Mouse (Mus musculus): ENCODE results near the gene Nrip1. TPM values are rescaled to one million over a fixed set of nuclear protein-coding genes. Genes with fewer than 3 reads are reported as not detected.

Gene Nrip1
- polyA plus RNA-seq, 1 experiment from 2014 or later: 56.8 TPM

GRCm38 (mm10) chr16:76369236-76369635 lies 4.4 kb downstream of the Nrip1 start:
- Histone ChIP-seq H3K27me3 (ENCODE audit: control insufficient read depth, insufficient read depth, low read length) (no peaks in the 10 kb centered on the region), H3K4me3 (ENCODE audit: low read length) (no peak overlapping the region), H3K4me1 (ENCODE audit: control insufficient read depth, insufficient read depth, low read length) (peaks cover 35% of the 10 kb centered on the region; the same call in 1 of the 2 replicates), H3K27ac (ENCODE audit: low read depth, low read length) (no peak overlapping the region), H3K9me3 (ENCODE audit: control insufficient read depth, low read length) (no peaks in the 10 kb centered on the region), H3K4me2 (replicated peaks; ENCODE audit: low read depth, low read length) (no peak overlapping the region), H3K9ac (ENCODE audit: low read depth, low read length) (no peak overlapping the region), H3K36me3 (ENCODE audit: control insufficient read depth, insufficient read depth, low read length) (no peaks in the 10 kb centered on the region)
- 49% methylated on average over 9 of the region's 9 CpGs for WGBS
- ATAC-seq (ENCODE audit: low FRiP score, low TSS enrichment): no peak

- Histone ChIP-seq H3K27ac (ENCODE audit: low read depth, low read length) (no peak overlapping the region), H3K36me3 (ENCODE audit: control insufficient read depth, insufficient read depth, low read length) (no peaks in the 10 kb centered on the region), H3K4me3 (ENCODE audit: low read length) (no peak overlapping the region), H3K9me3 (ENCODE audit: control insufficient read depth, low read length) (no peaks in the 10 kb centered on the region), H3K4me2 (replicated peaks; ENCODE audit: low read depth, low read length) (no peak overlapping the region), H3K4me1 (ENCODE audit: control insufficient read depth, insufficient read depth, low read length) (peaks cover 41% of the 10 kb centered on the region; the same call in 1 of the 2 replicates), H3K9ac (ENCODE audit: low read depth, low read length) (no peak overlapping the region), H3K27me3 (ENCODE audit: control insufficient read depth, insufficient read depth, low read length) (no peaks in the 10 kb centered on the region)
- ATAC-seq (ENCODE audit: low FRiP score, low TSS enrichment): no peak
- 81% methylated on average over 12 of the region's 12 CpGs for WGBS
Observed at GRCm38 (mm10) chr16:76367261-76367908, 6.2 kb downstream of the Nrip1 start.

- no peak overlapping the region for H3K4me3 ChIP-seq (ENCODE audit: low read length)
- no peak for ATAC-seq (ENCODE audit: low FRiP score, low TSS enrichment)
- no peaks in the 10 kb centered on the region for H3K36me3 ChIP-seq (ENCODE audit: control insufficient read depth, insufficient read depth, low read length)
- no peak overlapping the region for H3K27ac ChIP-seq (ENCODE audit: low read depth, low read length)
- peaks cover 37% of the 10 kb centered on the region; the same call in 1 of the 2 replicates for H3K4me1 ChIP-seq (ENCODE audit: control insufficient read depth, insufficient read depth, low read length)
- 65% methylated on average over 17 of the region's 17 CpGs for WGBS
- no peak overlapping the region for H3K4me2 ChIP-seq (replicated peaks; ENCODE audit: low read depth, low read length)
- H3K27me3 ChIP-seq (ENCODE audit: control insufficient read depth, insufficient read depth, low read length): no peaks in the 10 kb centered on the region
- no peak overlapping the region for H3K9ac ChIP-seq (ENCODE audit: low read depth, low read length)
- no peaks in the 10 kb centered on the region for H3K9me3 ChIP-seq (ENCODE audit: control insufficient read depth, low read length)
Observed at GRCm38 (mm10) chr16:76365790-76366406, 7.7 kb downstream of the Nrip1 start.

- Histone ChIP-seq H3K9ac (ENCODE audit: low read depth, low read length) (no peak overlapping the region), H3K27ac (ENCODE audit: low read depth, low read length) (no peak overlapping the region), H3K27me3 (ENCODE audit: control insufficient read depth, insufficient read depth, low read length) (no peaks in the 10 kb centered on the region), H3K9me3 (ENCODE audit: control insufficient read depth, low read length) (no peaks in the 10 kb centered on the region), H3K4me2 (replicated peaks; ENCODE audit: low read depth, low read length) (no peak overlapping the region), H3K4me1 (ENCODE audit: control insufficient read depth, insufficient read depth, low read length) (peaks cover 34% of the 10 kb centered on the region; the same call in 1 of the 2 replicates), H3K4me3 (ENCODE audit: low read length) (no peak overlapping the region), H3K36me3 (ENCODE audit: control insufficient read depth, insufficient read depth, low read length) (no peaks in the 10 kb centered on the region)
- ATAC-seq (ENCODE audit: low FRiP score, low TSS enrichment): no peak
- WGBS: 34% methylated on average over 10 of the region's 10 CpGs
Observed at GRCm38 (mm10) chr16:76365237-76365636, 8.4 kb downstream of the Nrip1 start.

- Histone ChIP-seq H3K4me1 (ENCODE audit: control insufficient read depth, insufficient read depth, low read length) (peaks cover 23% of the 10 kb centered on the region), H3K4me3 (ENCODE audit: low read length) (no peak overlapping the region), H3K9ac (ENCODE audit: low read depth, low read length) (no peak overlapping the region), H3K27ac (ENCODE audit: low read depth, low read length) (no peak overlapping the region), H3K4me2 (replicated peaks; ENCODE audit: low read depth, low read length) (no peak overlapping the region), H3K27me3 (ENCODE audit: control insufficient read depth, insufficient read depth, low read length) (no peaks in the 10 kb centered on the region), H3K9me3 (ENCODE audit: control insufficient read depth, low read length) (no peaks in the 10 kb centered on the region), H3K36me3 (ENCODE audit: control insufficient read depth, insufficient read depth, low read length) (no peaks in the 10 kb centered on the region)
- no peak for ATAC-seq (ENCODE audit: low FRiP score, low TSS enrichment)
- WGBS: 93% methylated on average over 3 of the region's 3 CpGs
Observed at GRCm38 (mm10) chr16:76363641-76364040, 10.0 kb downstream of the Nrip1 start.

GRCm38 (mm10) chr16:76362982-76363381 lies 10.6 kb downstream of the Nrip1 start:
- Histone ChIP-seq H3K27ac (ENCODE audit: low read depth, low read length) (no peak overlapping the region), H3K27me3 (ENCODE audit: control insufficient read depth, insufficient read depth, low read length) (no peaks in the 10 kb centered on the region), H3K9ac (ENCODE audit: low read depth, low read length) (no peak overlapping the region), H3K36me3 (ENCODE audit: control insufficient read depth, insufficient read depth, low read length) (no peaks in the 10 kb centered on the region), H3K4me3 (ENCODE audit: low read length) (no peak overlapping the region), H3K4me1 (ENCODE audit: control insufficient read depth, insufficient read depth, low read length) (peaks cover 26% of the 10 kb centered on the region), H3K4me2 (replicated peaks; ENCODE audit: low read depth, low read length) (no peak overlapping the region), H3K9me3 (ENCODE audit: control insufficient read depth, low read length) (no peaks in the 10 kb centered on the region)
- no peak for ATAC-seq (ENCODE audit: low FRiP score, low TSS enrichment)
- WGBS: 94% methylated on average over 12 of the region's 12 CpGs

GRCm38 (mm10) chr16:76360441-76360840 lies 13.2 kb downstream of the Nrip1 start:
- Histone ChIP-seq H3K4me3 (ENCODE audit: low read length) (no peak overlapping the region), H3K9ac (ENCODE audit: low read depth, low read length) (no peak overlapping the region), H3K27me3 (ENCODE audit: control insufficient read depth, insufficient read depth, low read length) (no peaks in the 10 kb centered on the region), H3K27ac (ENCODE audit: low read depth, low read length) (no peak overlapping the region), H3K36me3 (ENCODE audit: control insufficient read depth, insufficient read depth, low read length) (no peaks in the 10 kb centered on the region), H3K4me1 (ENCODE audit: control insufficient read depth, insufficient read depth, low read length) (peaks cover 33% of the 10 kb centered on the region), H3K4me2 (replicated peaks; ENCODE audit: low read depth, low read length) (no peak overlapping the region), H3K9me3 (ENCODE audit: control insufficient read depth, low read length) (no peaks in the 10 kb centered on the region)
- ATAC-seq (ENCODE audit: low FRiP score, low TSS enrichment): no peak
- 85% methylated on average over 6 of the region's 6 CpGs for WGBS

- Histone ChIP-seq H3K36me3 (ENCODE audit: control insufficient read depth, insufficient read depth, low read length) (no peaks in the 10 kb centered on the region), H3K27me3 (ENCODE audit: control insufficient read depth, insufficient read depth, low read length) (no peaks in the 10 kb centered on the region), H3K4me1 (ENCODE audit: control insufficient read depth, insufficient read depth, low read length) (peaks cover 25% of the 10 kb centered on the region), H3K9ac (ENCODE audit: low read depth, low read length) (no peak overlapping the region), H3K9me3 (ENCODE audit: control insufficient read depth, low read length) (no peaks in the 10 kb centered on the region), H3K4me3 (ENCODE audit: low read length) (no peak overlapping the region), H3K27ac (ENCODE audit: low read depth, low read length) (no peak overlapping the region), H3K4me2 (replicated peaks; ENCODE audit: low read depth, low read length) (no peak overlapping the region; the same call in 1 of the 2 replicates)
- ATAC-seq (ENCODE audit: low FRiP score, low TSS enrichment): no peak
- 13% methylated on average over 4 of the region's 4 CpGs for WGBS
Observed at GRCm38 (mm10) chr16:76358757-76359156, 14.9 kb downstream of the Nrip1 start.

- WGBS: 21% methylated on average over 18 of the region's 18 CpGs
- Histone ChIP-seq H3K9ac (ENCODE audit: low read depth, low read length) (no peak overlapping the region), H3K4me2 (replicated peaks; ENCODE audit: low read depth, low read length) (peak overlapping the region; percentile 20; the same call in 1 of the 2 replicates), H3K9me3 (ENCODE audit: control insufficient read depth, low read length) (no peaks in the 10 kb centered on the region), H3K36me3 (ENCODE audit: control insufficient read depth, insufficient read depth, low read length) (no peaks in the 10 kb centered on the region), H3K4me1 (ENCODE audit: control insufficient read depth, insufficient read depth, low read length) (peaks cover 24% of the 10 kb centered on the region), H3K27me3 (ENCODE audit: control insufficient read depth, insufficient read depth, low read length) (no peaks in the 10 kb centered on the region), H3K4me3 (ENCODE audit: low read length) (no peak overlapping the region), H3K27ac (ENCODE audit: low read depth, low read length) (no peak overlapping the region)
- peak; percentile 80 for ATAC-seq (ENCODE audit: low FRiP score, low TSS enrichment)
Observed at GRCm38 (mm10) chr16:76358128-76358748, 15.4 kb downstream of the Nrip1 start.
